ENCODE assay signal across 23 mouse cellular contexts in the genomic region with DNA sequence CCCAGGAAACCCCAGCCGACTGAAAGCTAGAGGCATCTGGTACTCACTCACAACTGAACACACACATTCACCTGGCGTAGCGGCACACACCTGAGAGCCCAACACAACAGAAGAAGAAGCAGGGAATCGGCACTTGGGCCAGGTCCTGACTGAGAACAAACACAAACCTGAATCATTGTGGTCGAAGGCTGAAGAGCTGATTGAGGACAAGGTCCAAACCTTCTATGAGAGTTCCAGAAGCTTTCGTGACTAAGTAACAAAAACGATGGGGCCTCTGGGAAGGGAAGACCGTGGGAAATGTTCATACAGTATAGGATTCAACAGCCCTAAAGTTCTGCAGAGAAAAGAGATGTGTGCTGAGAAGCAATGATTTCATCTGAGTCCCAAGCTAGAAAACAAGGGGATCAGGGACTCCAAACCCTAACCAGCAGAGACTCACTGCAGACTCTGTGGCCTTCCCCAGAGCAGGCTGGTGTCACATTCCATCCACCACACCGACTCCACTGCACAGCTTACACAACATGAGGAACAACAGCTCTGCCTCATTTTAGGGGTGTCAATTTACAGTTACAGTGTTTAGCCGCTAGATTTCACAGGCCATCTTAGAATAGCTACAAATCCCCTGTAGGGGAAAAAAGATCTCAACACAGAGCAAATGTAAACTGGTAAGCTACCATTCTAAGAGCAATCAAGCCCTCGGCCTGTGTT.
DNase-seq lines count a peak whose midpoint lies in the region; ATAC-seq lines count a peak whose summit lies in the region.
"Had no signal": no experiment of that assay in that cellular context is flagged by ENCODE, and none has a peak within 500 bp of the region (broad histone marks: within the 10 kb centered on the region; RNA-seq: fewer than 3 reads in every experiment).

No protein-coding gene starts in this region.

- H3K9ac ChIP-seq in kidney, embryonic 14.5 days (ENCODE audit: low read depth, low read length) = no peak overlapping the region
- H3K9ac ChIP-seq in embryonic facial prominence, embryonic 11.5 days (replicated peaks; ENCODE audit: low read length) = no peak overlapping the region
- H3K9ac ChIP-seq in embryonic facial prominence, embryonic 14.5 days (ENCODE audit: low read depth, low read length) = no peak overlapping the region
- H3K9ac ChIP-seq in limb, embryonic 13.5 days = no peak overlapping the region
- no peak overlapping the region for H3K9ac ChIP-seq in forebrain, embryonic 16.5 days (replicated peaks; ENCODE audit: low read depth, low read length)
- no peak overlapping the region for H3K9ac ChIP-seq in hindbrain, embryonic 13.5 days
- H3K9ac ChIP-seq: forebrain, embryonic 13.5 days; heart, embryonic 15.5 days; liver, embryonic 15.5 days; midbrain, embryonic 13.5 days; neural tube, embryonic 13.5 days had no signal

- WGBS in kidney, embryonic 14.5 days = 73% methylated on average over 11 of the region's 11 CpGs
- 73% methylated on average over 11 of the region's 11 CpGs for WGBS in embryonic facial prominence, embryonic 11.5 days
- 66% methylated on average over 11 of the region's 11 CpGs for WGBS in embryonic facial prominence, embryonic 14.5 days
- WGBS in limb, embryonic 13.5 days = 72% methylated on average over 11 of the region's 11 CpGs
- 93% methylated on average over 11 of the region's 11 CpGs for WGBS in forebrain, embryonic 16.5 days
- 91% methylated on average over 11 of the region's 11 CpGs for WGBS in hindbrain, embryonic 13.5 days

- no peaks in the 10 kb centered on the region for H3K36me3 ChIP-seq in kidney, embryonic 14.5 days (ENCODE audit: control insufficient read depth, insufficient read depth, low read length)
- H3K36me3 ChIP-seq in embryonic facial prominence, embryonic 11.5 days (replicated peaks; ENCODE audit: control insufficient read depth, insufficient read depth, low read depth, low read length) = no peaks in the 10 kb centered on the region
- no peaks in the 10 kb centered on the region for H3K36me3 ChIP-seq in embryonic facial prominence, embryonic 14.5 days (ENCODE audit: control insufficient read depth, insufficient read depth, low read length)
- no peaks in the 10 kb centered on the region for H3K36me3 ChIP-seq in limb, embryonic 13.5 days
- H3K36me3 ChIP-seq in forebrain, embryonic 16.5 days (ENCODE audit: control insufficient read depth, insufficient read depth) = no peaks in the 10 kb centered on the region
- H3K36me3 ChIP-seq in hindbrain, embryonic 13.5 days = no peaks in the 10 kb centered on the region
- H3K36me3 ChIP-seq: heart, embryonic 15.5 days; liver, embryonic 15.5 days; midbrain, embryonic 13.5 days; neural tube, embryonic 13.5 days had no signal

- no peaks in the 10 kb centered on the region for H3K27me3 ChIP-seq in kidney, embryonic 14.5 days (ENCODE audit: control insufficient read depth, insufficient read depth, low read length)
- H3K27me3 ChIP-seq in embryonic facial prominence, embryonic 11.5 days (ENCODE audit: control insufficient read depth, insufficient read depth, low read length) = no peaks in the 10 kb centered on the region
- no peaks in the 10 kb centered on the region for H3K27me3 ChIP-seq in embryonic facial prominence, embryonic 14.5 days (replicated peaks; ENCODE audit: control insufficient read depth, insufficient read depth, low read length)
- no peaks in the 10 kb centered on the region for H3K27me3 ChIP-seq in limb, embryonic 13.5 days
- H3K27me3 ChIP-seq in forebrain, embryonic 16.5 days (replicated peaks; ENCODE audit: control insufficient read depth, insufficient read depth, low read length) = no peaks in the 10 kb centered on the region
- no peaks in the 10 kb centered on the region for H3K27me3 ChIP-seq in hindbrain, embryonic 13.5 days
- H3K27me3 ChIP-seq: forebrain, embryonic 13.5 days; heart, embryonic 15.5 days; liver, embryonic 15.5 days; midbrain, embryonic 13.5 days; neural tube, embryonic 13.5 days; Patski had no signal

- no peak overlapping the region for H3K27ac ChIP-seq in kidney, embryonic 14.5 days (ENCODE audit: low read depth, low read length)
- 0 out of 2 replicates have a peak overlapping the region, but pooled peaks have one; percentile 8 for H3K27ac ChIP-seq in embryonic facial prominence, embryonic 11.5 days (replicated peaks; ENCODE audit: low read depth, low read length)
- H3K27ac ChIP-seq in embryonic facial prominence, embryonic 14.5 days (replicated peaks; ENCODE audit: low read depth, low read length) = 0 out of 2 replicates have a peak overlapping the region, but pooled peaks have one; percentile 44
- no peak overlapping the region for H3K27ac ChIP-seq in limb, embryonic 13.5 days
- no peak overlapping the region for H3K27ac ChIP-seq in forebrain, embryonic 16.5 days (ENCODE audit: low read length)
- no peak overlapping the region for H3K27ac ChIP-seq in hindbrain, embryonic 13.5 days
- H3K27ac ChIP-seq: forebrain, embryonic 13.5 days; heart, embryonic 15.5 days; hindbrain, postnatal 0 days; liver, embryonic 15.5 days; midbrain, embryonic 13.5 days; neural tube, embryonic 13.5 days had no signal

- H3K9me3 ChIP-seq in kidney, embryonic 14.5 days (ENCODE audit: control insufficient read depth, low read length) = no peaks in the 10 kb centered on the region
- H3K9me3 ChIP-seq in embryonic facial prominence, embryonic 11.5 days (replicated peaks; ENCODE audit: control insufficient read depth, low read length) = no peaks in the 10 kb centered on the region
- no peaks in the 10 kb centered on the region for H3K9me3 ChIP-seq in embryonic facial prominence, embryonic 14.5 days (ENCODE audit: control insufficient read depth, low read length)
- no peaks in the 10 kb centered on the region for H3K9me3 ChIP-seq in limb, embryonic 13.5 days
- no peaks in the 10 kb centered on the region for H3K9me3 ChIP-seq in forebrain, embryonic 16.5 days (ENCODE audit: control insufficient read depth, low read length)
- no peaks in the 10 kb centered on the region for H3K9me3 ChIP-seq in hindbrain, embryonic 13.5 days
- H3K9me3 ChIP-seq: forebrain, embryonic 13.5 days; heart, embryonic 15.5 days; liver, embryonic 15.5 days; midbrain, embryonic 13.5 days; neural tube, embryonic 13.5 days had no signal

- H3K4me2 ChIP-seq in kidney, embryonic 14.5 days (replicated peaks; ENCODE audit: low read depth, low read length) = no peak overlapping the region
- H3K4me2 ChIP-seq in embryonic facial prominence, embryonic 11.5 days (ENCODE audit: low read depth, low read length) = no peak overlapping the region
- no peak overlapping the region for H3K4me2 ChIP-seq in embryonic facial prominence, embryonic 14.5 days (ENCODE audit: low read depth, low read length)
- H3K4me2 ChIP-seq in limb, embryonic 13.5 days (replicated peaks) = no peak overlapping the region
- no peak overlapping the region for H3K4me2 ChIP-seq in forebrain, embryonic 16.5 days (ENCODE audit: low read length)
- H3K4me2 ChIP-seq in hindbrain, embryonic 13.5 days = no peak overlapping the region
- H3K4me2 ChIP-seq: forebrain, embryonic 13.5 days; heart, embryonic 15.5 days; liver, embryonic 15.5 days; midbrain, embryonic 13.5 days; neural tube, embryonic 13.5 days had no signal

- H3K4me3 ChIP-seq in kidney, embryonic 14.5 days (ENCODE audit: low read length) = no peak overlapping the region
- no peak overlapping the region for H3K4me3 ChIP-seq in embryonic facial prominence, embryonic 11.5 days (ENCODE audit: low read depth, low read length)
- H3K4me3 ChIP-seq in embryonic facial prominence, embryonic 14.5 days (ENCODE audit: low read depth, low read length) = no peak overlapping the region
- no peak overlapping the region for H3K4me3 ChIP-seq in limb, embryonic 13.5 days
- H3K4me3 ChIP-seq in forebrain, embryonic 16.5 days (replicated peaks; ENCODE audit: low read length) = no peak overlapping the region
- H3K4me3 ChIP-seq in hindbrain, embryonic 13.5 days = no peak overlapping the region
- H3K4me3 ChIP-seq: erythroblast, embryonic 14.5 days; forebrain, embryonic 13.5 days; heart, embryonic 15.5 days; liver, embryonic 15.5 days; midbrain, embryonic 13.5 days; neural tube, embryonic 13.5 days had no signal

- no peak for DNase-seq in kidney, adult 11 months
- peak; percentile 26 for DNase-seq in embryonic facial prominence, embryonic 11.5 days (ENCODE audit: low spot score)
- peak; percentile 75 for DNase-seq in embryonic facial prominence, embryonic 14.5 days (ENCODE audit: low spot score)
- DNase-seq: adrenal gland, postnatal 10 days; cerebellum, postnatal 10 days; heart, adult 18-20 months; layer of hippocampus, adult 9-11 months; lung, postnatal 10 days; right cerebral cortex, adult 18-20 months; thymus, postnatal 14 days had no signal

- H3K4me1 ChIP-seq in kidney, embryonic 14.5 days (ENCODE audit: control insufficient read depth, insufficient read depth, low read length) = no peaks in the 10 kb centered on the region
- H3K4me1 ChIP-seq in embryonic facial prominence, embryonic 11.5 days (ENCODE audit: control insufficient read depth, insufficient read depth, low read length) = no peaks in the 10 kb centered on the region
- peaks cover 11% of the 10 kb centered on the region for H3K4me1 ChIP-seq in embryonic facial prominence, embryonic 14.5 days (ENCODE audit: control insufficient read depth, insufficient read depth, low read length)
- peaks cover 10% of the 10 kb centered on the region; the same call in 1 of the 2 replicates for H3K4me1 ChIP-seq in limb, embryonic 13.5 days
- H3K4me1 ChIP-seq in forebrain, embryonic 16.5 days (replicated peaks; ENCODE audit: control insufficient read depth, insufficient read depth, low read length) = no peaks in the 10 kb centered on the region
- no peaks in the 10 kb centered on the region for H3K4me1 ChIP-seq in hindbrain, embryonic 13.5 days (replicated peaks)
- H3K4me1 ChIP-seq: forebrain, embryonic 13.5 days; liver, embryonic 15.5 days; midbrain, embryonic 13.5 days; neural tube, embryonic 13.5 days had no signal

- ATAC-seq in kidney, embryonic 14.5 days (ENCODE audit: low FRiP score, low TSS enrichment) = peak; percentile 69; the same call in 1 of the 2 replicates
- ATAC-seq in embryonic facial prominence, embryonic 11.5 days (replicated peaks; ENCODE audit: insufficient number of reproducible peaks, low FRiP score, low TSS enrichment, low read depth) = peak; percentile 67; the same call in 1 of the 2 replicates
- ATAC-seq in embryonic facial prominence, embryonic 14.5 days (ENCODE audit: low read depth) = peak; percentile 91
- ATAC-seq in limb, embryonic 13.5 days (ENCODE audit: low FRiP score, low read depth) = peak; percentile 85
- no peak for ATAC-seq in forebrain, embryonic 16.5 days
- no peak for ATAC-seq in hindbrain, embryonic 13.5 days (ENCODE audit: low FRiP score)
- ATAC-seq: CD4-positive, CD25-positive, alpha-beta regulatory T cell, adult 4 months; forebrain, embryonic 13.5 days; hindbrain, postnatal 0 days; midbrain, embryonic 13.5 days; Patski had no signal

Comparison
In these comparisons a context has a peak if more than half of its experiments do, and no peak if none do; other contexts are left out.
1. ATAC-seq: peak in kidney, embryonic 14.5 days (single experiment), embryonic facial prominence, embryonic 11.5 days (single experiment), embryonic facial prominence, embryonic 14.5 days (single experiment) and limb, embryonic 13.5 days (single experiment); none in forebrain, embryonic 16.5 days (single experiment) and hindbrain, embryonic 13.5 days (single experiment).
2. H3K27ac ChIP-seq: peak in embryonic facial prominence, embryonic 11.5 days (single experiment) and embryonic facial prominence, embryonic 14.5 days (single experiment); none in kidney, embryonic 14.5 days (single experiment), limb, embryonic 13.5 days (single experiment), forebrain, embryonic 16.5 days (single experiment) and hindbrain, embryonic 13.5 days (single experiment).